Mouse (Mus musculus) B cell, adult 2 months (primary cell): ENCODE measurements around the gene Nfyc.

ENCODE experiments used
- DNase-seq, 2 experiments: peaks; one replicate each; pipeline ENCODE4 v3.0.0; 2022

Gene Nfyc

GRCm38 (mm10) chr4:120831472-120831871 lies at the start of gene Nfyc:
Gene Nfyc, minus strand, starts transcription at chr4:120831572.
- DNase-seq = no peak

DNA sequence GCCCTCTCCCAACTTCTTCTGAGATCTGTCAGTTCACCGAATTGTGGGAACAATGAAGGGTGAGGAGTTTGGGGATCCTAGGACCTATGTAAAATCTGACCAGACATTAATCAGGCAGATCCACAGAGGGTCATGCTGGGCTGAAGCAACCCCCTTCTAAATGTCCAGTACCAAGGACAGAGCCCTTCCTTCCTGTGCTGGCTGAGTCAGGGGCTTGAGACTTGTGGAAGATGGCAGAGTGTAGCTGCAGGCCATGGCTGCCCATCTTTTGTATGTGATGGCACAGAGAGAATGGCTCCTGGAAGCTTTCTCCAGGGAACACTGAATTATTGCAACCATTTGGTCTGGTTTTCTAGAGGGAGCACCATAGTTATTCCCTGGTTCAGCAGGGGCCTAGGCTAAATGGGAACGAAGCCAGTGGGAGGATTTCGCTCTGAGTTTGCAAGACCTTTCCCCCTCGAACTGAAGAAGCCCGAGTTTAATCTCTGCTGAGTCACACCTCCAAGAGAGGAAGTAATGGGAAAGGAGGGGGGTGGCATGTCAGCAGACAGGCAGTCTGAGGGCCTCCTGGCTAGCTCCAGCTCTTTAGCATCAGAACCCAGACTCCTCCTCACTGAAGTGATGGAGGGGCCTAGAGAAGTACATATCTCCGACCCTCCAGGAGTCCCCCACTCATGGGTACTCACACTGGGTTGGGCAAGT lies 49.5 kb upstream of the Nfyc start:
- DNase-seq = no peak

- DNase-seq = no peak
Measured at GRCm38 (mm10) chr4:120879386-120879785, 48.0 kb upstream of the Nfyc start.

GRCm38 (mm10) chr4:120878728-120879127 lies 47.4 kb upstream of the Nfyc start:
- no peak for DNase-seq

GRCm38 (mm10) chr4:120875961-120876360 lies 44.6 kb upstream of the Nfyc start:
- no peak for DNase-seq

DNA sequence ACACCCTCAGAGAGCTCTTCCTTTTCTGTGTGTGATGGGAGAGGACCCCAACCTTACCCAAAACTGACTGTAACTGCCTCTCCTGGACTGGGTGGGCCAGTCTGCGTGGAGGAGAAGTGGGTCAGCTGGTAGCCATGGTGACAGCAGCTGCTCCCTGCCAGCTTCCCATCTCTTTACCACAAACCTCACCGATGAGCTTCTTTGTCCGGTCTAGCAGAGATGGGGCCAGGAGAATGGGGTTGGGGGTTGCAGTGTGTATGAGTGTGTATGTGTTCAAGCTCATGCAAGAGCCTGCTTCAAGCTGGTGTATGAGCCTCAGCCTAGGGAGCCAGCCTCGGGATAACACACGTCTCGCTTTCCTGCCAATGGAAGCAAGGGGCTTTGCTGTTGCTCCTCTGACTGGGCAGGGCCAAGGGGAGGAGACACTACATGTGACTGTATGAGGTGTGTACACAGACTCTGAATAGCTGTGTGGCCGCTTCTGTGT lies 38.9 kb upstream of the Nfyc start:
- no peak for DNase-seq

- no peak for DNase-seq
Measured at GRCm38 (mm10) chr4:120868988-120869387, 37.6 kb upstream of the Nfyc start.

DNA sequence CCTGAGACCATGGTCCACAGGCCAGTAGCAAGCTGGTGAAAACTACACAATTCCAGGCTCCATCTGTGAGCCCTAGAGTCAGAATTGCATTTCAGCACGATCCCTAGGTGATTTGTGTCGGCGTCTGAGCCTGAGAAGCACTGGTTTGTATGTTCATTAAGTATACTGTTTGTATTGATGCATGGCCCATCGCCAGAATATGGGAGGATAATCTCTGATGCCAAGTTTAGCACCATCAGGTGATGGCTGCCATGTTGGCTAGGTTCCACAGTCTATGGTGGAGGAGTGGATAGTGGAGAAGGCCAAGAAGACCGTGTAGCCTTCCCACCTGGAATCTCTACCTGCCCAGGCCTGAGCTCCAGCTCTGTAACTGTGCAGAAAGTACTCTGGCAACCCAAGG lies 36.9 kb upstream of the Nfyc start:
- no peak for DNase-seq

GRCm38 (mm10) chr4:120866211-120866610 lies 34.8 kb upstream of the Nfyc start:
- peak; percentile 11 to 14 for DNase-seq

GRCm38 (mm10) chr4:120859865-120860264 lies 28.5 kb upstream of the Nfyc start:
- DNase-seq = no peak

GRCm38 (mm10) chr4:120856376-120856775 lies 25.0 kb upstream of the Nfyc start:
- no peak for DNase-seq

- DNase-seq = no peak
Measured at GRCm38 (mm10) chr4:120855360-120856060, 24.1 kb upstream of the Nfyc start.

GRCm38 (mm10) chr4:120854588-120855319 lies 23.4 kb upstream of the Nfyc start, which contains the start of gene Rims3:
Gene Rims3, plus strand, starts transcription at chr4:120854816.
- DNase-seq = peak; percentile 75 to 77

GRCm38 (mm10) chr4:120850946-120851345 lies 19.6 kb upstream of the Nfyc start:
- DNase-seq = peak; percentile 82 to 83

GRCm38 (mm10) chr4:120849451-120849850 lies 18.1 kb upstream of the Nfyc start:
- DNase-seq = no peak

DNA sequence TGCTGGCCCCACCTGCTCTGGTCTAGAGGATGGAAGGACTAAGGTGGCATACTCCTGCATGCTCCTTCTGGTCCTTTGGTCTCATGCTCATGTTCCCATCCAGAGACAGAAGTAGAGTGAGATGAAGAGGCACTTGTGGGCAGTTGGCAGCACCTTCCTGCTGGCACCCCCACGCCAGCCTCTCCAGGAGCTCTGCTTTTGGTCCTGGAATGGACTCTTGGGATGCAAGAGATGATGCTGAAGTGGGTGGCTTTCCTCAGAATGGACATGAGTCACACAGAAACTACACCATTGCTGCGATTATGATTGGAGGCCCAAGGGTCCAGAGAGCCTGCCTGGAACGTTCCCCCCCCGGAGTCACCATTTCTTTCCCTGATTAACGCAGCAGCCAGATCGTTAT lies 17.5 kb upstream of the Nfyc start:
- no peak for DNase-seq

DNA sequence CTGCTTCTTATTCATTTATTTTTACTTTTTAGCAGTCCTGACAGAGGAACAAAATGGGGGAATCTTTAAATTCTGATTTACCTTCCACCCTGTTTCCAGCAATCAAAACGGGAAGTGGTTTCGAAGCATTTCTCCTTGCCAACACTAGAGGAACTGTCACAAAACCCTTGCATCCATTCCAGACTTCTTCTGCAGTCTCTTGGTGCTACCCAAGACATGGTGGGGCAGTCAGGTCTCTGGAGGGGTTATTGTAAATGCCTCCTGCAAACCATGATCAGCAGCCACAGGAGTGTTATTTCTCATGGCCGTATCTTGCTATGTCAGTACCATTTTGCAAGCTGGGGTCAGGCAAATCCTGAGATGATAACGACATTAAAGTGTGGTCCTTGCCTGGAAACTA lies 13.7 kb upstream of the Nfyc start:
- DNase-seq = no peak

GRCm38 (mm10) chr4:120844423-120845082 lies 13.2 kb upstream of the Nfyc start:
- no peak for DNase-seq

DNA sequence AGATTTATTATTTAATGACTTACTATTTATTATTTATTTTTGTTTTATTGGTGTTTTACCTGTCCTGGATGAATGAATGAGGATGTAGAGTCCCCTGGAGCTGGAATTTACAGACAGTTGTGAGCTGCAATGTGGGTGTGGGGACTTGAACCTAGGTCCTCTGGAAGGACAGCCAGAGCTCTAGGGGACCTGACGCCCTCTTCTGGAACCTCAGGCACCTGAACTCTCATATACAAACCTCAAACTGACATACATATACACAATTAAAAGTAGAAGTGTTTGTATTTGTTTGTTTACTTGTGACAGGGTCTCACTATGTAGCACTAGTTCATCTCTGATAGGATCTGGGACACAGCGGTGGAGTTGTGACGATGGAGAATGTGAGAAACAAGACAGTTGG lies 10.0 kb upstream of the Nfyc start:
- DNase-seq = no peak

- no peak for DNase-seq
Measured at GRCm38 (mm10) chr4:120830767-120831166, 605 bp downstream of the Nfyc start.

- no peak for DNase-seq
Measured at GRCm38 (mm10) chr4:120826418-120826817, 5.0 kb downstream of the Nfyc start.

GRCm38 (mm10) chr4:120825577-120826326 lies 5.6 kb downstream of the Nfyc start:
- peak; percentile 98 for DNase-seq
